Mouse (Mus musculus): ENCODE data around the gene Thy1.

GRCm38 (mm10) chr9:44053936-44054335, 10.8 kb downstream of the Thy1 start:
- no peak for TF ChIP-seq POLR2A (IDR thresholded peaks at IDR 0.05; ENCODE audit: borderline replicate concordance, extremely low read depth, insufficient read depth, insufficient read length, poor library complexity, severe bottlenecking)
- no peak for TF ChIP-seq CTCF (IDR thresholded peaks at IDR 0.05; ENCODE audit: borderline replicate concordance, extremely low read depth, insufficient read depth, insufficient read length)

Measured in brain, embryonic 14.5 days (tissue).